8 mouse cellular contexts compared by ENCODE assay signal in genomic region chr14:25701986-25702385, GRCm38 (mm10). TPM values are rescaled to one million over a fixed set of nuclear protein-coding genes. Genes with fewer than 3 reads are reported as not detected.
DNase-seq lines count a peak whose midpoint lies in the region; ATAC-seq and TF ChIP-seq lines count a peak whose summit lies in the region.

No protein-coding gene starts in this region.

- H3K27me3 ChIP-seq in midbrain, embryonic 13.5 days = no peaks in the 10 kb centered on the region
- no peaks in the 10 kb centered on the region for H3K27me3 ChIP-seq in midbrain, embryonic 10.5 days (ENCODE audit: low read depth, poor library complexity, severe bottlenecking)
- no peaks in the 10 kb centered on the region for H3K27me3 ChIP-seq in forebrain, embryonic 15.5 days

- H3K4me1 ChIP-seq in midbrain, embryonic 13.5 days (replicated peaks) = 0 out of 2 replicates have a peak, but pooled peaks cover 2% of the 10 kb centered on the region
- no peaks in the 10 kb centered on the region for H3K4me1 ChIP-seq in midbrain, embryonic 10.5 days
- no peaks in the 10 kb centered on the region for H3K4me1 ChIP-seq in forebrain, embryonic 15.5 days

- peak; percentile 63 for TF ChIP-seq CTCF in gastrocnemius, adult 2 months (IDR thresholded peaks at IDR 0.05)

- peak; percentile 79 for ATAC-seq in midbrain, embryonic 13.5 days
- ATAC-seq in forebrain, embryonic 15.5 days (replicated peaks) = peak; percentile 54; the same call in 1 of the 2 replicates

- no peak overlapping the region for H3K4me2 ChIP-seq in midbrain, embryonic 13.5 days (replicated peaks)
- H3K4me2 ChIP-seq in forebrain, embryonic 15.5 days (replicated peaks) = no peak overlapping the region

- no peak overlapping the region for H3K27ac ChIP-seq in gastrocnemius, adult 2 months
- H3K27ac ChIP-seq in midbrain, embryonic 13.5 days = no peak overlapping the region
- H3K27ac ChIP-seq in midbrain, embryonic 10.5 days (replicated peaks) = no peak overlapping the region
- no peak overlapping the region for H3K27ac ChIP-seq in forebrain, embryonic 15.5 days (replicated peaks)

- H3K4me3 ChIP-seq in gastrocnemius, adult 2 months = no peak overlapping the region
- no peak overlapping the region for H3K4me3 ChIP-seq in midbrain, embryonic 13.5 days (replicated peaks)
- H3K4me3 ChIP-seq in midbrain, embryonic 10.5 days = no peak overlapping the region
- no peak overlapping the region for H3K4me3 ChIP-seq in forebrain, embryonic 15.5 days

- intact Hi-C loops in gastrocnemius, adult 2 months (cut with DNase I) = no loop called here

- H3K9ac ChIP-seq in midbrain, embryonic 13.5 days (replicated peaks) = no peak overlapping the region
- H3K9ac ChIP-seq in forebrain, embryonic 15.5 days (replicated peaks) = no peak overlapping the region

- H3K36me3 ChIP-seq in midbrain, embryonic 13.5 days = peaks cover 37% of the 10 kb centered on the region
- peaks cover 34% of the 10 kb centered on the region for H3K36me3 ChIP-seq in midbrain, embryonic 10.5 days
- peaks cover 21% of the 10 kb centered on the region for H3K36me3 ChIP-seq in forebrain, embryonic 15.5 days

- H3K9me3 ChIP-seq in midbrain, embryonic 13.5 days = no peaks in the 10 kb centered on the region
- H3K9me3 ChIP-seq in midbrain, embryonic 10.5 days (replicated peaks) = no peaks in the 10 kb centered on the region
- H3K9me3 ChIP-seq in forebrain, embryonic 15.5 days = no peaks in the 10 kb centered on the region

- DNase-seq in gastrocnemius, adult 2 months = peak; percentile 9
- no peak for DNase-seq in gastrocnemius, postnatal 25 days
- DNase-seq in midbrain, embryonic 10.5 days (ENCODE audit: low spot score) = no peak
- peak; percentile 57 for DNase-seq in naive thymus-derived CD4-positive, alpha-beta T cell, adult 2 months (ENCODE audit: low read depth)
- no peak for DNase-seq in gastrocnemius, postnatal 10 days
- DNase-seq in ovary, adult 18-20 months (ENCODE audit: low spot score) = no peak

RNA-seq across cellular contexts. Expression of gene Ppif, which starts 8.0 kb away (rescaled TPM):
- total RNA-seq in gastrocnemius, adult 2 months (2021) = 10 to 100 TPM; 26.0 to 43.4 TPM
- total RNA-seq in gastrocnemius, postnatal 25 days (2021) = 10 to 100 TPM; 39.9 to 51.1 TPM
- polyA plus RNA-seq in midbrain, embryonic 13.5 days (2015; fragmentation: Nextera tagmentation; extraction: Ambion mirVana) = 25.3 and 25.5 TPM in 2 replicates
- polyA plus RNA-seq in midbrain, embryonic 10.5 days (2016; fragmentation: Nextera tagmentation; extraction: Ambion mirVana) = 54.7 and 56.1 TPM in 2 replicates
- polyA plus RNA-seq in forebrain, embryonic 15.5 days (2015; fragmentation: Nextera tagmentation; extraction: Ambion mirVana) = 21.5 and 24.3 TPM in 2 replicates
- total RNA-seq in gastrocnemius, postnatal 10 days (2021) = 10 to 100 TPM; 35.7 to 39.2 TPM

Comparison
In these comparisons a context has a peak if more than half of its experiments do, and no peak if none do; other contexts are left out.
1. DNase-seq: peak in gastrocnemius, adult 2 months (single experiment) and naive thymus-derived CD4-positive, alpha-beta T cell, adult 2 months (single experiment); none in gastrocnemius, postnatal 25 days (single experiment), midbrain, embryonic 10.5 days (single experiment), gastrocnemius, postnatal 10 days (single experiment) and ovary, adult 18-20 months (single experiment).